Mouse (Mus musculus) mature B cell (primary cell): ENCODE measurements around the gene Ddx27.

ENCODE experiments used
- in situ Hi-C: fragments of 300-500 bp; cut with MboI; formaldehyde crosslinking; loops from 2 replicates; pipeline ENCODE4 v1.14.3; 2019

The Ddx27 gene

GRCm38 (mm10) chr2:167062965-167063880 is 48.2 kb downstream of the Ddx27 start, which contains the start of gene Znfx1:
Gene Znfx1 (minus strand): TSS chr2:167063015.
- in situ Hi-C loops: no loop called here

DNA sequence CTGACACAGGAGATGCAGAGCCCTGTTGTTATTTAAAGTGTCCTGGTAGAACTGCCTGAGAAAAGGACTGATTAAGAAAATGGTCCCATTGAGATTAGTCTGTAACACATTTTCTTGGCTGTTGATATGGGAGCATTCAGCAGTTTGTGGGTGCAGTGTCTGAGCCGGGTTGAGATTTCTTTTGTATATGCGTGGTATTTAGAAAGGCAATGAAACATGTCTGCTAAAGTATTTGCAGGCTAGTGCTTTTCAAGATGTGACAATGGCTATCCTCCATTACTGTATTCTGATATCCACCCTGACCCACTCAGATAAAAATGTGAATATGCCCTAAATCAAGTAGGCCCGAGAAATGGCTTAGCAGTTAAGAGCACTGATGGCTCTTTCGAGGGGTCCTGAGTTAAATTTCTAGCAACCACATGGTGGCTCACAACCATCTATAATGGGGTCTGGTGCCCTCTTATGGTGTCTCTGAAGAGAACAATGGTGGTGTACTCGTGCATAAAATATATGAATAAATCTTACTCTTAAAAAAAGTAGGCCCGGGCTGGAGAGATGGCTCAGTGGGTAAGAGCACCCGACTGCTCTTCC is 49.0 kb downstream of the Ddx27 start:
- in situ Hi-C loops: no loop called here

GRCm38 (mm10) chr2:167064601-167065295 is 49.8 kb downstream of the Ddx27 start:
- in situ Hi-C loops: no loop called here

GRCm38 (mm10) chr2:167066031-167066430 is 51.0 kb downstream of the Ddx27 start:
- in situ Hi-C loops: no loop called here

DNA sequence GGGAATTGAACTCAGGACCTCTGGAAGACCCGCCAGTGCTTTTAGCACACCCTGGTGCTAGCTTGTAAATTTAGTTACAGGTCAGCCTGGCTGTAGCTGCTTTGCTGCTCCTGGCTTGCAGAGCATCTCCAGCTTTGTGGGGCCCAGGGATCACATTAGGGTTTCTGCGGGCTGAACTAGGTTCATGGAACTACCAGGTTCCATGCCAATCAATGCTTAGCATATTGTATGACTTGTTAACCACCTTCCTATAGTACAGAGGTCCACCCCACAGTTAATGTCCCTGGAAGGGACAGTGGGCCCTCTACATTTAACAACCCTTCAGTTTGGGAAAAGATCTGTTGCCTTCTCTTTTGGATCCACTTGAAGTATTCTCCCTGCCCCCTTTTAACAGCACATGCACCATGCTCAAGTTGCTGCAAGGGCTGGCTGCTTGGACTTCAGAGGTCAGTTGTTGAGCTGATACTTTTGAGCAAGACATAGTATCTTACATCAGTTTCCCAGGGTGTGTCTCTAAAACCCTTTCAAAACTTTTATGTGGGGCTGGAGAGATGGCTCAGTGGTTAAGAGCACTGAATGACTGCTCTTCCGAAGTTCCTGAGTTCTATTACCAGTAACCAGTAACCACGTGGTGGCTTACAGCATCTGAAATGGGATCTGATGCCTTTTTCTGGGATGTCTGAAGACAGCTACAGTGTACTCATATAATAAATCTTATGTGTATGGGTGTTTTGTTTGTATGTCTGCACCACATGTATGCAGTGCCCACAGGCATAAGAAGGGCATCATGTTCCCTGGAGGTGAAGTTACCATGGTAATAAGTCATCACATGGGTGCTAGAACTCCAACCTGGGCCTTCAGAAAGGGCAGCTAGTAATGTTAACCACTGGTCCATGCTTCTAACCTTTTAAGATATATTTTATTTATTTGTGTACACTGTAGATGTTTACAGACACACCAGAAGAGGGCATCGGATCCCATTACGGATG is 51.8 kb downstream of the Ddx27 start:
- in situ Hi-C loops: no loop called here

- in situ Hi-C loops: no loop called here
Measured at GRCm38 (mm10) chr2:167067575-167067974, 52.6 kb downstream of the Ddx27 start.

DNA sequence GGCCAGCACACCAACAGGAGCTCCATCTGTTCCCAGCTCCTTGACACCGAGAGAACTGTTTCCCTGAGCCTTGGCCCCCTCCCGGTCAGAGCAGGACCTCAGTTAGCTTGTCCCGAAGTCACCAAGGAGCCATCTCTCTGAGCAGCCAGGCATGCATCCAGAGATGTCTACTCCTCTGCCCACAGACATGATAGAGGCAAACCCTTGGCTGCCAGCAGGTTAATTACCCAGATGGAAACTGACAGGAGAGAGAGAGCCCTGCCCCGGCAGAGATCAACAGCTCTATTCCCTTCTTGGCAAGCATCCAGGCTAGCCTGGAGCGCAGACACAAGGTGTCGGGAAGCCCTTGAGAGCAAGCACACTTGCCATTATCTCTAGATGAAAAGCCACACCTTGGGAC is 55.3 kb downstream of the Ddx27 start:
- in situ Hi-C loops: loop anchor here (5.0 kb wide), 2 partner anchors 42 to 147 kb away; no protein-coding TSS in a partner anchor

GRCm38 (mm10) chr2:167071266-167071640 is 56.3 kb downstream of the Ddx27 start:
- in situ Hi-C loops: loop anchor here (5.0 kb wide), 2 partner anchors 41 to 146 kb away; no protein-coding TSS in a partner anchor

DNA sequence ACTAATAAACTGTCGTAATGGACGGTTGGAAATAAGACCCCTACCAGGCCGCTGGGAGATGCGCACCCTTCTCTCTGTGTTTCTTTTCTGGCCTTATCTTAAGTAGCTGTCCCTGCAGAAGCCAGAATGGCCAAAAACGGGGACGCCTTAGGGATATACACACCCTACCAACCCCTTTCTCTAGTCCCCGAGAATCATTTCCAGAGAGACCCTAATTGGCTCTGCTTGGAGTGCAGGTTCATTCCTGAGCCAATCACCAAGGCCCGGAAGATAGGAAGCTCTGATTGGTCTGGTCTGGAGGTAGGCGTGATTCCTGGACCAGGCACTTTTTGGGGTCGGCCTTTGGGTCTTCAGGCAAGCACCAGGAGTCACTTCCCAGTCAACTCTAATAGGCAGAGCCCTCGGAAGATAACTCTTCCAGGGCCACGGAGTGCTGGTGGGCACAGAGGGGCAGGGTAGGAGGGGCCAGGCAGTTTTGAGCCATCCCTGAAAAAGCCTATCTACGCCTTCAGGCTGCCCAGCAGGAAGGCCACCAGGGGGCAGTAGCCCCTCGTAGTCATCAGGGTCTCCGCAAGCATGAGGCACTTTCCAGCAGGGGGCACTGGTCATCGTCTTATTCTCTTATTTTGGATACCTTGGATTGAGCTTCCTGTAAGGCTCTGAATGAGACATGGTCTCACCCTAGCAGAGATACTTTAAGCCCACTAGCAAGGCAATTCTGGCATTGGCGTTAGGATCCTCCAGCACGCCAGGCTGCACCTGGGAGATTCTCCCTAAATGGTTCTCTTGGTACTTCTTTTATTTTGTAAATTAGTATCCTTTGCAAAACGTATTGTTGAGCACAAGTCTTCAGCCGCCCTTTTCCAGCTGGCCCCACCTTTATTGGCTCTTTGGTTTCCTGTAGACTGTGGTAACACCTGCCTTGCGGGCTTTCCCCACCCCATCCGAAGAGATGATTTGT is 56.9 kb downstream of the Ddx27 start:
- in situ Hi-C loops: loop anchor here (5.0 kb wide), 2 partner anchors 40 to 145 kb away; no protein-coding TSS in a partner anchor

GRCm38 (mm10) chr2:167074587-167074986 is 59.6 kb downstream of the Ddx27 start:
- in situ Hi-C loops: loop anchor here (5.0 kb wide), 2 partner anchors 38 to 143 kb away; no protein-coding TSS in a partner anchor

- in situ Hi-C loops: no loop called here
Measured at GRCm38 (mm10) chr2:167076352-167076751, 61.4 kb downstream of the Ddx27 start.

- in situ Hi-C loops: no loop called here
Measured at GRCm38 (mm10) chr2:167076759-167077158, 61.8 kb downstream of the Ddx27 start.

- in situ Hi-C loops: no loop called here
Measured at GRCm38 (mm10) chr2:167077199-167077962, 62.4 kb downstream of the Ddx27 start.

DNA sequence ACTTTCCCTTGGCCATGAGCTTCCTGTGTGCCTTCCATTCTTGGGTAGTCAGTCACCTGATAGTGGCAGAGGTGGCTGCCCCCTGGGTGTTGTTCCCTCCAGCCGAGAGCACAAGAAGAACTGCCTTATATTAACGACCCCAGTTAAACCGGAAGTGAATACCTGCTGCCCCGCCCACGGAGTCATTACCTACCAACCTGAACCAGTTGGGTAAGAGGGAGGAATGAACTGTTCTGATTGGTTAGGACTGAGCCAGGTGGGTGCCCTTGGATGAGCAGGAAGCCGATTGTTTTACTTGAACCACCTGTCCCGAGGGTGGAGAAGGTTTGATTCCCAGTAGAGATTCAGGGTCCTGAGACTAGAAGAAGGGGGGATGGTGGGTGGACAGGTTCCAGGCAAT is 63.5 kb downstream of the Ddx27 start:
- in situ Hi-C loops: no loop called here

DNA sequence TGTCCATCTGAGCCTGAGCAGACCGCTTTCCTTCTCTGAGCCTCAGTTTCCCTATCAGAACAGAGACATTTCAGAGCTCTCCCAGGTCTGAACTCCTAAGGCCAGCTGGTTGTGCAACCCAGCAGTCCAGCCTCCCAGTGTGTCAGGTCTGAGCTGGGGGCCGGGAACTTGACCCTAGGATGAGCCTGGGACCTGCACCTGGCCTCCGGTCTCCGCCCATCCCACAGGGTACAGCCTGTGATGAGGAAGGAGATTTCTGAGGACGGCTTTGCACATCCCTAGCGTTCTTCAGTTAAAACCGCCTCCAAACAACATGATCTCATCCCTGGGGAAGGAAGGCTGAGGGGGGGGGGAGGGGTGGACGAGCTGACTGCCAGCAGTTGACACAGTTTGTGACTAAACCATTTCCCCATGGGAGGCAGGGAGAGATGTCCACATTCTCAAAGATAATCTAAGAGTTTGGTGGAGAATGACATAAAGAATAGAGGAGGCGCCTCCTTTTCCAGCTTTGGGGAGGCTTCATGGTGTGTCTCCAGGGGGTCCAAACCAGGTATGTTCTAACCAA is 64.0 kb downstream of the Ddx27 start:
- in situ Hi-C loops: no loop called here

GRCm38 (mm10) chr2:167079535-167080257 is 64.7 kb downstream of the Ddx27 start:
- in situ Hi-C loops: no loop called here

GRCm38 (mm10) chr2:167080387-167080786 is 65.4 kb downstream of the Ddx27 start:
- in situ Hi-C loops: no loop called here

DNA sequence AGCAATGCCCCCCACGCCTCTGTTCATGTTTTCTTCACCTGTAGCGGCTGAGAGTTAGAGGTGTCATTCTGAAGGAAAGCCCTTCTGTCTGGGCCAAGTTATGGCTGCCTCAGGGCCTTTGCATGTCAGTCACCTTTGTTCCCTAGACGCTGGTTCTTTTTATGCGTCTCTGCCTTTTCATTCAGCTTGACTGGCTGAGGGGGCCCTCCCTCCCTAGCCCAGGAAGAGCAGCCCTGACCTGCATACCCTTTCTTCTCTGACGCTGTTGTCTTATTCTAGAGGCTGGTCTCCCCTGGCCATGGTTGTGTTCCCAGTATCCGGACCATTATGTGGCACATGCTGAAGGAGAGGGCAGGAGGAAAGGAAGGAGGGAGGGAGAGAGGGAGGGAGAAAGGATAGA is 66.1 kb downstream of the Ddx27 start:
- in situ Hi-C loops: no loop called here
